Mouse (Mus musculus) E14TG2a.4 (cell line): Measurements from ENCODE around the gene Art2b.

Experiments
- H3K27me3 ChIP-seq: 2 replicates; pipeline ENCODE4 v1.6.1; 2014; ENCODE audit warnings: low read length, control low read depth; ENCODE audit not compliant: insufficient read depth
- H3K36me3 ChIP-seq: 2 replicates; pipeline ENCODE4 v1.6.1; 2014; ENCODE audit warnings: low read length, control low read depth; ENCODE audit not compliant: insufficient read depth
- H3K4me1 ChIP-seq: replicated peaks from 2 replicates; pipeline ENCODE4 v1.6.1; 2014; ENCODE audit warnings: low read depth, low read length, control low read depth
- H3K4me3 ChIP-seq: replicated peaks from 2 replicates; pipeline ENCODE4 v1.5.1; 2014; ENCODE audit warnings: mild to moderate bottlenecking, low read length
- H3K9me3 ChIP-seq: 2 replicates; pipeline ENCODE4 v1.6.1; 2014; ENCODE audit warnings: low read length, control low read depth
- CTCF ChIP-seq: conservative IDR thresholded peaks from 2 replicates; pipeline ENCODE4 v1.5.1; 2014; ENCODE audit warnings: low read length
- NANOG ChIP-seq: IDR thresholded peaks from 2 replicates; pipeline ENCODE4 v1.6.1; 2014; ENCODE audit warnings: borderline replicate concordance, low read length, mixed read lengths
- POU5F1 ChIP-seq: IDR thresholded peaks from 2 replicates; pipeline ENCODE4 v1.6.1; 2014; ENCODE audit warnings: low read length, borderline replicate concordance

The Art2b gene

DNA sequence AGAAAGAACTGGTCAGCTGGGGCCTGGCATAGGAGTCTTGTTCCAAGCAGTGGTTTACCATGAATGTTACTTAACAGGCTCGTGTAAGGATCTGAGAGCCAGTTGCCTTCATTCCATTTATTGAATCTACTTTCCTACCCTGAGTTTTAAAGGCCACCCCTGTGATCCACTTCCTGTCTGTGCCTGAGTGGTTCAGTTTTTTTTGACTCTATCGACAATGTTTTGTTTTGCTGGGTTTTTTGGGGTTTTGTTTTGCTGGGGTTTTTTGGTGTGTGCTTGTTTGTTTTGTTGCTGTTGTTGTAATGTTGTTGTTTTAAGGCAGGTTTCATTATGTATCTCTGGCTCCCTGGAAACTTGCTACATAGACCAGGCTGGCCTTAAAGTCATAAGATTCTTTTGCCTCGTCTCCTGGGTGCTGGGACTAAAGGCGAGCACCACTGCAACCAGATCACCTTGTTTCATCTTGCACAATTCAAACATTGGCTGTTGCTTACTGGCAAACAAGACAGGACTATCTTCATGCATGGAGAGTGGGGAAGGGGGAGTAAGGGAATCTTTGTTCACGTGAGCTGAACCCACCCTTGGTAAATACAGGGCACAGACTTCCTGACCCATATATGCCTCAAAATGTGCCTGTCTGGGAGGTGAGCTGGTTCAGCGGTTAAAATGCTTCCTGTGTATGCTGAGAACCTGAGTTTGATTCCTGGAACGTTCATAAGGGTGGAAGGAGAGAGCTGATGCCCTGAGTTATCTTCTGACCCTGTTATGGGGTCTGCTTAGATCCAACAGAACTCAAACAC, 34.5 kb downstream of the Art2b start:
- H3K36me3 ChIP-seq: no peaks in the 10 kb centered on the region

DNA sequence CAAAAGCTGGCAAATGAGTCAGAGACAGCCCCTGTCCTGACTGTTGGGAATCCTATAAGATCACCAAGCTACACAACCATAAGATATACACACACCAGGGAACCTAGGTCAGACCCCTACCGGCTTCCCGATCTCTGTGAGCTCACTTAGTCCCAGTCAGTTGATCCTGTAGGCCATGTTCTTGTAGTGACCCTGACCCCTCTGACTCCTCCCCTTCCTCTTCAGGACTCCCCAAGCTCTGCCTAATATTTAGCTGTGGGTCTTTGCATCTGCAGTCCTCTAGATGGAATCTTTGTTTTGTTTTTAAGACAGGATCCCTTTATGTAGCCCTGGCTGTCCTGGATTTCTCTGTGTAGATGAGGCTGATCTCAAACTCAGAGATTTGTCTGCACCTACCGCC, 36.1 kb downstream of the Art2b start:
- Histone ChIP-seq H3K27me3 (no peaks in the 10 kb centered on the region), H3K4me1 (no peaks in the 10 kb centered on the region), H3K9me3 (peaks cover 18% of the 10 kb centered on the region), H3K4me3 (no peak overlapping the region), H3K36me3 (no peaks in the 10 kb centered on the region)
- TF ChIP-seq CTCF (no peak), NANOG (no peak), POU5F1 (no peak)

More for the DNA sequence above, 34.5 kb downstream of the Art2b start:
- TF ChIP-seq NANOG: no peak
- no peak for TF ChIP-seq CTCF
- TF ChIP-seq POU5F1: no peak
- no peaks in the 10 kb centered on the region for H3K4me1 ChIP-seq
- H3K4me3 ChIP-seq: no peak overlapping the region
- H3K27me3 ChIP-seq: no peaks in the 10 kb centered on the region
- peaks cover 18% of the 10 kb centered on the region for H3K9me3 ChIP-seq

DNA sequence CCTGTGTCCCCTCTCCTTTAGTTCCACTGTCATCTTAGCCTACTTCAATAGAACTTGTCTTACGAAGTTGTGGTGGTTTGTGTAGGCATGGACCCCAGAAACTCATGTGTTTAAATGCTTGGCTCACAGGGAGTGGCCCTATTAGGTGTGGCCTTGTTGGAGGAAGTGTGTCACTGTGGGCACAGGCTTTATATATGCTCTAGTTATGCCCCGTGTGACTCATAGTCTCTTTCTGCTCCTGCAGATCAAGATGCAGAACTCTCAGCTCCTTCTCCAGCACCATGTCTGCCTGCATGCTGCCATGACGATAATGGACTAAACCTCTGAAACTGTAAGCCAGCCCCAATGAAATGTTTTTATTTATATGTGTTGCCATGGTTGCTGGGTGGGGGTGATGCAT, 37.7 kb downstream of the Art2b start:
- Histone ChIP-seq H3K36me3 (no peaks in the 10 kb centered on the region), H3K4me1 (no peaks in the 10 kb centered on the region), H3K27me3 (no peaks in the 10 kb centered on the region), H3K9me3 (peaks cover 18% of the 10 kb centered on the region), H3K4me3 (no peak overlapping the region)
- TF ChIP-seq CTCF (no peak), NANOG (no peak), POU5F1 (no peak)

DNA sequence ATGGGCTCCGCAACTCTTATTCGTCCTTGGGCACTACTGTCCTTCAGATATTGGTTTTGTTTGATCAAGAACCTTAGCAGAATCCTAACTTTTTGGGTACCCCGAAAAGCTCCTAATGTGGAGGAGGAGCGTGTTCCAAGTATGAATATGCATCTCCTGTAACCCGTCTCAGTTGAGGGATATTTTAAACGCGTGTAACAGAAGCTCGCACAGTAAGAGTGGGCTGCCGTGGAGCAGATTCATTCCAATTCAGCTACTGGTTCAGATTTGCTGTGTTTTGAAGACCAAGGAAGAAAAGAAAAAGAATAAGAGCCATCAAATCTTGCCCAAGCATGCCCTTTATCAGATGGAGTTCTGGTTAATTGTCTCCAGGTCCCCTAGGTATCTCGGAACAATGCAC, 43.7 kb downstream of the Art2b start:
- Histone ChIP-seq H3K27me3 (peaks cover 5% of the 10 kb centered on the region; the same call in 1 of the 2 replicates), H3K4me3 (no peak overlapping the region), H3K4me1 (peaks cover 3% of the 10 kb centered on the region; the same call in 1 of the 2 replicates), H3K9me3 (no peaks in the 10 kb centered on the region), H3K36me3 (no peaks in the 10 kb centered on the region)
- no peak for TF ChIP-seq CTCF

DNA sequence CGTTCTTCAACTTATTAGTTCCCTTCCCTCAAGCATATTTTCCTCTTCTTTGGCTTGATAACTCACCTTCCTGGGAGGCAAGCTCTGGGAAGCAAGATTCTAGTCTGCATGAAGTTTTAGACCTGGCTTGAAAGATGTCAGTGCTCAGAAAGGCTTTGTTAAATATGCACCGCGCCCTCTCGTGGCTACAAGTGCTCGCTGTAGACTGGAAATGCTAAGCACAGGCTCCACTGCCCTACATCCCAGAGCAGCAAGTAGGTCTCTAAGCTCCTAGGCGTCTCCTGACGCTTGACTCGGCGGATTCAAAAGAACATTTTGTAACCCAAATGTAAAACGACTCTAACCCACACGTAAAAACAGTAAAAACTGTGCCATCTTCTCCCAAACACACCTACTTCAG, 44.3 kb downstream of the Art2b start:
- Histone ChIP-seq H3K36me3 (no peaks in the 10 kb centered on the region), H3K9me3 (no peaks in the 10 kb centered on the region), H3K4me3 (no peak overlapping the region), H3K4me1 (peaks cover 3% of the 10 kb centered on the region; the same call in 1 of the 2 replicates), H3K27me3 (peaks cover 5% of the 10 kb centered on the region; the same call in 1 of the 2 replicates)
- TF ChIP-seq POU5F1: no peak
- TF ChIP-seq NANOG: no peak
- peak; percentile 65 for TF ChIP-seq CTCF

DNA sequence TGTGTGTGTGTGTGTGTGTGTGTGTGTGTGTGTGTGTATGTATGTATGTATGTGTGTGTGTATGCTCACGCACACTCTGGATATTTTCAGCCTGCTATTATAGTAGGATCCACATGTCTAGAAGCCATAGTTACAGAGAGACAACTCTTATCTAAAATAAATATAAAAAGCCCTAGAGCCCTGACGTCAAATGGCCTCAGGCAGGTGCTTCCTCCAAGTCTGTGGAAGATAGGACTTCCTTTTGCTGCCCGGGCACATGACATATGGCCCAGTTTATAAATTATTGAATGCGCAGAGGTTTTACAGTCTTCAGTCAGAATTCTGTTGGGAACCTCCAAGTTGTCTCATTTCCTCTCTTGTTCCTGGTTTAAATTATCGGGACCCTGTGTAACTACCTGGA, 44.7 kb downstream of the Art2b start:
- Histone ChIP-seq H3K4me3 (no peak overlapping the region), H3K9me3 (no peaks in the 10 kb centered on the region), H3K36me3 (no peaks in the 10 kb centered on the region), H3K4me1 (peaks cover 3% of the 10 kb centered on the region; the same call in 1 of the 2 replicates), H3K27me3 (peaks cover 5% of the 10 kb centered on the region; the same call in 1 of the 2 replicates)
- TF ChIP-seq NANOG (no peak), CTCF (no peak), POU5F1 (no peak)

DNA sequence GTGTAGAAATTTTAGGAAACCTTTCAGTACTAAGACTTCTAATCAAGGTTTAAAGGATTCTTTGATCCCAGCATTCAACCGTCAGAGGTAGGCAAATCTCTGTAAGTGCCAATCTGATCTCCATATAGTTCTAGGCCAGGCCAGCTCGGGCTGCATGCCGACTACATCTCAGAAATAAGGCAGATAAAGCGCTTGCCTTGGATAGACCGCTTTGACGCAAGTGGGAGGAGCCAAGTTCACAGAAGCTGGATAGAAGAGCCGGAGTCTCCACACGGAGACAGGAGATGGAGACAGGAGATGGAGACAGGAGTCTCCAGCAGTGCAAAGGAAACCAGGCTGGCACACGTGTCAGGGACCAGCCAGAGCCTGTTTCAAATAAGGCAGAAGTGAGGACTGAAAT, 45.6 kb downstream of the Art2b start:
- Histone ChIP-seq H3K27me3 (peaks cover 5% of the 10 kb centered on the region; the same call in 1 of the 2 replicates), H3K4me1 (peaks cover 3% of the 10 kb centered on the region; the same call in 1 of the 2 replicates), H3K9me3 (no peaks in the 10 kb centered on the region), H3K4me3 (no peak overlapping the region), H3K36me3 (no peaks in the 10 kb centered on the region)
- TF ChIP-seq NANOG: no peak
- TF ChIP-seq CTCF: no peak
- TF ChIP-seq POU5F1: no peak

DNA sequence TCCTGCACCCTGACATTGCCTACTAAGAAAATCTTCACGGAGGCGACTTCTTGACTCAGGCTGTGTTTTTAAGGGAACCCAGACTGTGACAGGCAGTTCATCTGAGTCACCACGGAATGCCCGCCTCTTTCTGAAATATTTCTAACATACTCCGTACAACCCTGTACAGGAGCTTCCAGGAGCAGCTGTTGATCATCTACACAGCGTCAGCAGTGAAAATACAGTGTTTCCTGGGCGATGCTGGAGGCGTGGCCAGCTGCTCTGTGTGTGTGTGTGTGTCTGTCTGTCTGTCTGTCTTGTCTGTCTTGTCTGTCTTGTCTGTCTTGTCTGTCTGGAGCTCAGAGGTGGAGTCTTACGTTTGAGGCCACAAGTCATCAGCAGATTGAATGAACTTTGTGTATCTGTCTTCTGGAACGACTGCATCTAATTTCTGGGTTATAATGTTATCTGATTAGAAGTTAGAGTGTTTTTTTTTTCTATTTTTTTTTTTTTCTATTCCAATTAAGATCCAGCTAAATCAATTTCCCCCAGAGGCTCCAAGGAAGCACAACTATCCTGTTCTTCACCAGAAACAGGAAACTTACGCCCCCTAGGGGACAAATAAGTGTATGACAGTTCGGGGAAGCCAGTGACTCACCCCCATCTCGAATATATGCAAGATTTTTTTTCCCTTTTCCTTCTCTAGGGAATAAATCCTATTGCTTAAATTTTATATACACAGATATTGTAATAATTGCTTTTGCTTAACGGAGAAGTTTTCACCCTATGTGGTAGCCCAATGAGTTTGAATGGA, 47.1 kb downstream of the Art2b start:
- Histone ChIP-seq H3K36me3 (no peaks in the 10 kb centered on the region), H3K9me3 (no peaks in the 10 kb centered on the region), H3K4me1 (peaks cover 8% of the 10 kb centered on the region), H3K27me3 (peaks cover 9% of the 10 kb centered on the region; the same call in 1 of the 2 replicates), H3K4me3 (no peak overlapping the region)
- TF ChIP-seq POU5F1 (no peak), CTCF (peak; percentile 95), NANOG (no peak)

DNA sequence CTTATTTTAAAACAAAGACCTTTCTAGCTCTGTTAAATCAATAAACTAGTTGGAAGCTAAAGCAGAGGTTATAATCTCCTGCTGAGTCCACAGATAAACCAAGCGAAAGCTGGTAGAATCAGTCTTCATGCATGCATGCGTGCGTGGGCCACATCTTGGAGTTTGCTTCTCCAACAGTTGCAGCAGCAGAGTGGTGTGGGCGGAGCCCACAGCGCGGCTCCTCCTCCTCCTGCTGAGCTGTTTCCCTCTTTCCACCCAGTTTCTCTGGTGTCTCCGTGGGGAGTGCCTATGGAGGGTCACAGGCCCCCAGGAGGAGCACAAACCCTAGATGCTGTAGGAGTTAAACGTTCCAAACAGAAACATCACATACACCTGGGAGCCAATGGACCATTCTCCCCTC, 47.9 kb downstream of the Art2b start:
- peaks cover 8% of the 10 kb centered on the region for H3K4me1 ChIP-seq
- no peaks in the 10 kb centered on the region for H3K36me3 ChIP-seq
- peaks cover 9% of the 10 kb centered on the region; the same call in 1 of the 2 replicates for H3K27me3 ChIP-seq
- TF ChIP-seq POU5F1 (no peak), NANOG (no peak), CTCF (no peak)
- no peak overlapping the region for H3K4me3 ChIP-seq
- H3K9me3 ChIP-seq: no peaks in the 10 kb centered on the region
